Mouse (Mus musculus) small intestine, adult 2 months (tissue): Measurements from ENCODE around the gene Clca4b. TPM values are rescaled to one million over a fixed set of nuclear protein-coding genes. Genes with fewer than 3 reads are reported as not detected.

Source experiments
- H3K27ac ChIP-seq: fragments of 200-500 bp; 2 replicates; pipeline ENCODE4 v1.5.1; 2012; ENCODE audit warnings: low read depth, low read length, control low read depth, inconsistent platforms; ENCODE audit not compliant: insufficient read depth
- H3K27me3 ChIP-seq: fragments of 200-500 bp; 2 replicates; pipeline ENCODE4 v1.6.1; 2012; ENCODE audit warnings: mild to moderate bottlenecking, moderate library complexity, low read length, inconsistent platforms; ENCODE audit not compliant: control insufficient read depth, insufficient read depth
- H3K36me3 ChIP-seq: fragments of 200-500 bp; 2 replicates; pipeline ENCODE4 v1.6.1; 2012; ENCODE audit warnings: mild to moderate bottlenecking, low read length, control low read depth, inconsistent platforms; ENCODE audit not compliant: control insufficient read depth, insufficient read depth
- H3K4me1 ChIP-seq: fragments of 200-500 bp; 2 replicates; pipeline ENCODE4 v1.6.1; 2012; ENCODE audit warnings: low read length, inconsistent platforms, mixed read lengths; ENCODE audit not compliant: control insufficient read depth, insufficient read depth, insufficient read length
- H3K4me3 ChIP-seq: fragments of 200-500 bp; 2 replicates; pipeline ENCODE4 v1.5.1; 2012; ENCODE audit warnings: low read depth, mild to moderate bottlenecking, control low read depth, inconsistent platforms, low read length, moderate library complexity
- CTCF ChIP-seq: fragments of 200-500 bp; IDR thresholded peaks from 2 replicates; pipeline ENCODE4 v1.5.1; 2012; ENCODE audit warnings: low read depth, mild to moderate bottlenecking, control low read depth, inconsistent platforms, low read length, moderate library complexity, mixed read lengths; ENCODE audit not compliant: insufficient replicate concordance, insufficient read length; ENCODE audit errors: extremely low read depth
- POLR2A ChIP-seq: fragments of 200-500 bp; IDR thresholded peaks from 2 replicates; pipeline ENCODE4 v1.6.1; 2012; ENCODE audit warnings: low read depth, mild to moderate bottlenecking, control low read depth, inconsistent platforms, low read length, moderate library complexity
- WGBS: fragments of 180-500 bp; shearing (Covaris S2); methylation state at CpG from one replicate; pipeline ENCODE4 v1.1.7; 2018; 5-methylcytosine and 5-hydroxymethylcytosine counted together
- polyA plus RNA-seq: library from polyadenylated mRNA; depleted of rRNA; stranded (reverse); fragments of >200 nt; gene quantifications from 2 replicates; pipeline ENCODE4 v1.2.3, GENCODE M21; 2012; rRNA removed

Gene Clca4b
- 35.3 and 199 TPM in 2 replicates for polyA plus RNA-seq

GRCm38 (mm10) chr3:144932335-144932734, at the start of gene Clca4b:
Gene Clca4b, minus strand, starts transcription at chr3:144932529.
- no peaks in the 10 kb centered on the region for H3K27me3 ChIP-seq
- H3K27ac ChIP-seq = peak within 1 kb of the TSS; percentile 91
- peak within 1 kb of the TSS; percentile 35; the same call in 1 of the 2 replicates for H3K4me3 ChIP-seq
- H3K4me1 ChIP-seq = peaks cover 8% of the 10 kb centered on the region; the same call in 1 of the 2 replicates
- H3K36me3 ChIP-seq = peaks cover 5% of the 10 kb centered on the region; the same call in 1 of the 2 replicates
- TF ChIP-seq POLR2A = peak; percentile 75; the same call in 1 of the 2 replicates
- no peak for TF ChIP-seq CTCF

GRCm38 (mm10) chr3:144980551-144980950, 48.2 kb upstream of the Clca4b start:
- no peak overlapping the region for H3K4me3 ChIP-seq
- no peaks in the 10 kb centered on the region for H3K27me3 ChIP-seq
- no peaks in the 10 kb centered on the region for H3K4me1 ChIP-seq
- H3K27ac ChIP-seq = no peak overlapping the region
- 58% methylated on average over 6 of the region's 6 CpGs for WGBS
- H3K36me3 ChIP-seq = no peaks in the 10 kb centered on the region
- TF ChIP-seq POLR2A (no peak), CTCF (no peak)

- no peak overlapping the region for H3K4me3 ChIP-seq
- no peak overlapping the region for H3K27ac ChIP-seq
- WGBS = 56% methylated on average over 4 of the region's 4 CpGs
- H3K4me1 ChIP-seq = no peaks in the 10 kb centered on the region
- H3K36me3 ChIP-seq = no peaks in the 10 kb centered on the region; the same call in 1 of the 2 replicates
- no peak for TF ChIP-seq POLR2A
- no peak for TF ChIP-seq CTCF
- H3K27me3 ChIP-seq = no peaks in the 10 kb centered on the region
Observed at GRCm38 (mm10) chr3:144977631-144978030, 45.3 kb upstream of the Clca4b start.

GRCm38 (mm10) chr3:144976091-144976490, 43.8 kb upstream of the Clca4b start:
- no peak for TF ChIP-seq POLR2A
- no peak for TF ChIP-seq CTCF
- H3K27ac ChIP-seq = no peak overlapping the region
- no peaks in the 10 kb centered on the region for H3K27me3 ChIP-seq
- no peak overlapping the region for H3K4me3 ChIP-seq
- no peaks in the 10 kb centered on the region; the same call in 1 of the 2 replicates for H3K36me3 ChIP-seq
- no peaks in the 10 kb centered on the region for H3K4me1 ChIP-seq
- WGBS = 91% methylated on average over 1 of the region's 1 CpGs

- H3K27me3 ChIP-seq = no peaks in the 10 kb centered on the region
- TF ChIP-seq POLR2A (peak; percentile 43; the same call in 1 of the 2 replicates), CTCF (no peak)
Observed at GRCm38 (mm10) chr3:144974945-144975344, 42.6 kb upstream of the Clca4b start, which contains the start of gene Clca4a. Gene Clca4a, minus strand, starts transcription at chr3:144975045.

GRCm38 (mm10) chr3:144971553-144972270, 39.4 kb upstream of the Clca4b start:
- Histone ChIP-seq H3K36me3 (no peaks in the 10 kb centered on the region; the same call in 1 of the 2 replicates), H3K4me3 (no peak overlapping the region), H3K27me3 (no peaks in the 10 kb centered on the region), H3K4me1 (no peaks in the 10 kb centered on the region), H3K27ac (no peak overlapping the region)
- 50% methylated on average over 9 of the region's 9 CpGs for WGBS
- TF ChIP-seq POLR2A (no peak), CTCF (no peak)

More at GRCm38 (mm10) chr3:144974945-144975344, 42.6 kb upstream of the Clca4b start, which contains the start of gene Clca4a:
- H3K4me3 ChIP-seq = peak within 1 kb of the TSS; percentile 19; the same call in 1 of the 2 replicates
- H3K27ac ChIP-seq = 0 out of 2 replicates have a peak within 1 kb of the TSS, but pooled peaks have one; percentile 22
- no peaks in the 10 kb centered on the region; the same call in 1 of the 2 replicates for H3K36me3 ChIP-seq
- no peaks in the 10 kb centered on the region for H3K4me1 ChIP-seq

- Histone ChIP-seq H3K4me1 (no peaks in the 10 kb centered on the region), H3K4me3 (no peak overlapping the region), H3K27me3 (no peaks in the 10 kb centered on the region), H3K27ac (no peak overlapping the region), H3K36me3 (no peaks in the 10 kb centered on the region; the same call in 1 of the 2 replicates)
- TF ChIP-seq CTCF (no peak), POLR2A (no peak)
- 31% methylated on average over 1 of the region's 1 CpGs for WGBS
Observed at GRCm38 (mm10) chr3:144969755-144970154, 37.4 kb upstream of the Clca4b start.
